Mouse (Mus musculus): ENCODE results near the gene Acsl4. TPM values are rescaled to one million over a fixed set of nuclear protein-coding genes. Genes with fewer than 3 reads are reported as not detected.

The Acsl4 gene
- polyA plus RNA-seq, 1 experiment from 2014 or later: 46.0 TPM

- Histone ChIP-seq H3K4me2 (replicated peaks; ENCODE audit: low read depth, low read length) (peak within 1 kb of the TSS; percentile 46), H3K4me1 (ENCODE audit: insufficient read depth, low read depth, low read length) (no peaks in the 10 kb centered on the region), H3K36me3 (ENCODE audit: insufficient read depth, low read length) (no peaks in the 10 kb centered on the region), H3K4me3 (ENCODE audit: low read depth, low read length) (0 out of 2 replicates have a peak within 1 kb of the TSS, but pooled peaks have one; percentile 5), H3K27me3 (replicated peaks; ENCODE audit: insufficient read depth, low read length) (no peaks in the 10 kb centered on the region), H3K9ac (replicated peaks; ENCODE audit: low read depth) (no peak within 1 kb of the TSS), H3K27ac (ENCODE audit: low read length) (no peak within 1 kb of the TSS), H3K9me3 (ENCODE audit: low read length) (no peaks in the 10 kb centered on the region)
- ATAC-seq (no peak; the same call in 1 of the 2 replicates), DNase-seq (ENCODE audit: low spot score) (no peak)
- TF ChIP-seq EP300 (IDR thresholded peaks at IDR 0.05) (no peak), CTCF (IDR thresholded peaks at IDR 0.05) (no peak)
- WGBS: 17% methylated on average over 22 of the region's 33 CpGs
Observed at GRCm38 (mm10) chrX:142305869-142306581, 84.3 kb downstream of the Acsl4 start, which contains the start of gene Kcne1l. Gene Kcne1l (minus strand): TSS chrX:142306294.

- H3K9ac ChIP-seq (replicated peaks; ENCODE audit: low read depth): no peak overlapping the region
- H3K27ac ChIP-seq (ENCODE audit: low read length): no peak overlapping the region
- DNase-seq (ENCODE audit: low spot score) (no peak), ATAC-seq (no peak)
- no peaks in the 10 kb centered on the region for H3K36me3 ChIP-seq (ENCODE audit: insufficient read depth, low read length)
- H3K4me2 ChIP-seq (replicated peaks; ENCODE audit: low read depth, low read length): peak overlapping the region; percentile 46
- 36% methylated on average over 35 of the region's 35 CpGs for WGBS
- no peaks in the 10 kb centered on the region for H3K4me1 ChIP-seq (ENCODE audit: insufficient read depth, low read depth, low read length)
- no peak for TF ChIP-seq CTCF (IDR thresholded peaks at IDR 0.05)
- TF ChIP-seq EP300 (IDR thresholded peaks at IDR 0.05): no peak
- H3K4me3 ChIP-seq (ENCODE audit: low read depth, low read length): 0 out of 2 replicates have a peak overlapping the region, but pooled peaks have one; percentile 5
- no peaks in the 10 kb centered on the region for H3K9me3 ChIP-seq (ENCODE audit: low read length)
- no peaks in the 10 kb centered on the region for H3K27me3 ChIP-seq (replicated peaks; ENCODE audit: insufficient read depth, low read length)
Observed at GRCm38 (mm10) chrX:142305010-142305868, 85.1 kb downstream of the Acsl4 start.

GRCm38 (mm10) chrX:142304592-142304991, 85.7 kb downstream of the Acsl4 start:
- no peak for ATAC-seq
- Histone ChIP-seq H3K4me3 (ENCODE audit: low read depth, low read length) (no peak overlapping the region), H3K4me2 (replicated peaks; ENCODE audit: low read depth, low read length) (no peak overlapping the region), H3K27ac (ENCODE audit: low read length) (no peak overlapping the region), H3K4me1 (ENCODE audit: insufficient read depth, low read depth, low read length) (no peaks in the 10 kb centered on the region), H3K27me3 (replicated peaks; ENCODE audit: insufficient read depth, low read length) (no peaks in the 10 kb centered on the region), H3K9ac (replicated peaks; ENCODE audit: low read depth) (no peak overlapping the region), H3K9me3 (ENCODE audit: low read length) (no peaks in the 10 kb centered on the region), H3K36me3 (ENCODE audit: insufficient read depth, low read length) (no peaks in the 10 kb centered on the region)
- no peak for DNase-seq (ENCODE audit: low spot score)
- TF ChIP-seq EP300 (IDR thresholded peaks at IDR 0.05) (no peak), CTCF (IDR thresholded peaks at IDR 0.05) (no peak)

GRCm38 (mm10) chrX:142303456-142303855, 86.9 kb downstream of the Acsl4 start:
- Histone ChIP-seq H3K36me3 (ENCODE audit: insufficient read depth, low read length) (no peaks in the 10 kb centered on the region), H3K27ac (ENCODE audit: low read length) (no peak overlapping the region), H3K4me3 (ENCODE audit: low read depth, low read length) (no peak overlapping the region), H3K4me1 (ENCODE audit: insufficient read depth, low read depth, low read length) (no peaks in the 10 kb centered on the region), H3K4me2 (replicated peaks; ENCODE audit: low read depth, low read length) (no peak overlapping the region), H3K9ac (replicated peaks; ENCODE audit: low read depth) (no peak overlapping the region), H3K27me3 (replicated peaks; ENCODE audit: insufficient read depth, low read length) (no peaks in the 10 kb centered on the region), H3K9me3 (ENCODE audit: low read length) (no peaks in the 10 kb centered on the region)
- no peak for TF ChIP-seq EP300 (IDR thresholded peaks at IDR 0.05)
- no peak for TF ChIP-seq CTCF (IDR thresholded peaks at IDR 0.05)
- WGBS: 42% methylated on average over 2 of the region's 2 CpGs
- ATAC-seq (no peak), DNase-seq (ENCODE audit: low spot score) (no peak)

GRCm38 (mm10) chrX:142285905-142286304, 104.4 kb downstream of the Acsl4 start:
- no peak for ATAC-seq
- H3K9ac ChIP-seq (replicated peaks; ENCODE audit: low read depth): no peak overlapping the region

GRCm38 (mm10) chrX:142276573-142276972, 113.8 kb downstream of the Acsl4 start:
- DNase-seq (ENCODE audit: low spot score) (no peak), ATAC-seq (no peak)
- Histone ChIP-seq H3K4me3 (ENCODE audit: low read depth, low read length) (no peak overlapping the region), H3K27ac (ENCODE audit: low read length) (no peak overlapping the region), H3K4me2 (replicated peaks; ENCODE audit: low read depth, low read length) (no peak overlapping the region), H3K9ac (replicated peaks; ENCODE audit: low read depth) (no peak overlapping the region), H3K9me3 (ENCODE audit: low read length) (no peaks in the 10 kb centered on the region), H3K36me3 (ENCODE audit: insufficient read depth, low read length) (no peaks in the 10 kb centered on the region), H3K4me1 (ENCODE audit: insufficient read depth, low read depth, low read length) (no peaks in the 10 kb centered on the region), H3K27me3 (replicated peaks; ENCODE audit: insufficient read depth, low read length) (no peaks in the 10 kb centered on the region)
- 40% methylated on average over 3 of the region's 3 CpGs for WGBS
- TF ChIP-seq EP300 (IDR thresholded peaks at IDR 0.05) (no peak), CTCF (IDR thresholded peaks at IDR 0.05) (no peak)

More at GRCm38 (mm10) chrX:142285905-142286304, 104.4 kb downstream of the Acsl4 start:
- no peak for TF ChIP-seq EP300 (IDR thresholded peaks at IDR 0.05)
- TF ChIP-seq CTCF (IDR thresholded peaks at IDR 0.05): no peak
- DNase-seq (ENCODE audit: low spot score): no peak
- no peaks in the 10 kb centered on the region for H3K9me3 ChIP-seq (ENCODE audit: low read length)
- no peak overlapping the region for H3K4me2 ChIP-seq (replicated peaks; ENCODE audit: low read depth, low read length)
- H3K27ac ChIP-seq (ENCODE audit: low read length): no peak overlapping the region
- no peaks in the 10 kb centered on the region for H3K4me1 ChIP-seq (ENCODE audit: insufficient read depth, low read depth, low read length)
- no peaks in the 10 kb centered on the region for H3K27me3 ChIP-seq (replicated peaks; ENCODE audit: insufficient read depth, low read length)
- H3K36me3 ChIP-seq (ENCODE audit: insufficient read depth, low read length): no peaks in the 10 kb centered on the region
- 17% methylated on average over 5 of the region's 5 CpGs for WGBS
- H3K4me3 ChIP-seq (ENCODE audit: low read depth, low read length): no peak overlapping the region
